Mouse (Mus musculus): ENCODE results near the gene Apoe. TPM values are rescaled to one million over a fixed set of nuclear protein-coding genes. Genes with fewer than 3 reads are reported as not detected.
A peak's percentile ranks its signal among the peaks of the same experiment; 100 is the strongest.

The Apoe gene
- polyA plus RNA-seq, 1 experiment = 2.3 TPM

DNA sequence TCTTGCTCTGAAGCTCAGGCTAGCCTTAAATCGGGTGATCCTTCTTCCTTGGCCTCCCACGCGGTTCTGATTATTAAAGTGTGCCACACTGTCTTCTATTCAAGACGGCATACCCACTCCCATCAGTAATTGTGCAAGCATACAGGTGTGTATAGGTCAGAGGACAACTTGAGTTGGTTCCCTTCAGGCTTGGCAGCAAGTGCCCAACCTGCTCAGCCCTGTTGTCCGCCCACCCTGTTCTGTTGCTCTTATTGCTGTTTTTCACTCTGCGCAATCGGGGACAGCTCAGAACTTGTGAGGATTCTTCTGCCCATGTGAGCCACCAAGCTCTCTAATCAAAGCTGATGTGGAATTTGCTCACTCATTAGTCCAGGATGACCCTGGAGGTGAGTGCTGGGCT lies 6.3 kb upstream of the Apoe start:
- Histone ChIP-seq H3K36me3 (ENCODE audit: control insufficient read depth, insufficient read depth) (peaks cover 4% of the 10 kb centered on the region), H3K27me3 (ENCODE audit: control insufficient read depth, insufficient read depth, insufficient read length) (no peaks in the 10 kb centered on the region), H3K79me2 (ENCODE audit: control insufficient read depth, insufficient read depth) (no peaks in the 10 kb centered on the region), H3K4me2 (ENCODE audit: low read depth) (no peak overlapping the region), H3ac (ENCODE audit: control insufficient read depth, insufficient read length) (no peak overlapping the region), H3K4me3 (no peak overlapping the region)
- TF ChIP-seq MYOG (IDR thresholded peaks at IDR 0.05; ENCODE audit: control insufficient read depth in 1 of 3, insufficient read depth in 1 of 3, insufficient read length in 2 of 3, low read depth in 2 of 3) (no peak), SRF (IDR thresholded peaks at IDR 0.05; ENCODE audit: control insufficient read depth, insufficient read length, low read depth) (no peak), MAX (IDR thresholded peaks at IDR 0.05; ENCODE audit: low read depth) (no peak), POLR2A (IDR thresholded peaks at IDR 0.05; ENCODE audit: insufficient read length, low read depth) (no peak), CEBPB (IDR thresholded peaks at IDR 0.05; ENCODE audit: insufficient read depth, poor library complexity, severe bottlenecking) (no peak), TCF12 (IDR thresholded peaks at IDR 0.05; ENCODE audit: insufficient read depth, poor library complexity, severe bottlenecking) (no peak), TCF3 (IDR thresholded peaks at IDR 0.05; ENCODE audit: insufficient read length, low read depth) (no peak), USF1 (IDR thresholded peaks at IDR 0.05; ENCODE audit: low read depth) (no peak), REST (IDR thresholded peaks at IDR 0.05; ENCODE audit: insufficient read depth, insufficient read length) (no peak), MYOD1 (IDR thresholded peaks at IDR 0.05; ENCODE audit: control insufficient read depth in 1 of 3, insufficient read length in 2 of 3, low read depth in 2 of 3) (no peak), E2F4 (IDR thresholded peaks at IDR 0.05; ENCODE audit: insufficient read depth) (no peak), POLR2AphosphoS2 (IDR thresholded peaks at IDR 0.05; ENCODE audit: insufficient read length, low read depth) (no peak)

- Histone ChIP-seq H3K27me3 (ENCODE audit: control insufficient read depth, insufficient read depth, insufficient read length) (no peaks in the 10 kb centered on the region), H3K79me2 (ENCODE audit: control insufficient read depth, insufficient read depth) (no peaks in the 10 kb centered on the region), H3K4me3 (no peak overlapping the region), H3K36me3 (ENCODE audit: control insufficient read depth, insufficient read depth) (peaks cover 1% of the 10 kb centered on the region), H3ac (ENCODE audit: control insufficient read depth, insufficient read length) (no peak overlapping the region), H3K4me2 (ENCODE audit: low read depth) (no peak overlapping the region)
- no peak for TF ChIP-seq MYOG (IDR thresholded peaks at IDR 0.05; ENCODE audit: control insufficient read depth in 1 of 3, insufficient read depth in 1 of 3, insufficient read length in 2 of 3, low read depth in 2 of 3)
- no peak for TF ChIP-seq E2F4 (IDR thresholded peaks at IDR 0.05; ENCODE audit: insufficient read depth)
- TF ChIP-seq SRF (IDR thresholded peaks at IDR 0.05; ENCODE audit: control insufficient read depth, insufficient read length, low read depth) = no peak
- no peak for TF ChIP-seq CEBPB (IDR thresholded peaks at IDR 0.05; ENCODE audit: insufficient read depth, poor library complexity, severe bottlenecking)
- TF ChIP-seq MYOD1 (IDR thresholded peaks at IDR 0.05; ENCODE audit: control insufficient read depth in 1 of 3, insufficient read length in 2 of 3, low read depth in 2 of 3) = no peak
- no peak for TF ChIP-seq REST (IDR thresholded peaks at IDR 0.05; ENCODE audit: insufficient read depth, insufficient read length)
- TF ChIP-seq TCF3 (IDR thresholded peaks at IDR 0.05; ENCODE audit: insufficient read length, low read depth) = no peak
- TF ChIP-seq TCF12 (IDR thresholded peaks at IDR 0.05; ENCODE audit: insufficient read depth, poor library complexity, severe bottlenecking) = no peak
- no peak for TF ChIP-seq POLR2A (IDR thresholded peaks at IDR 0.05; ENCODE audit: insufficient read length, low read depth)
- no peak for TF ChIP-seq POLR2AphosphoS2 (IDR thresholded peaks at IDR 0.05; ENCODE audit: insufficient read length, low read depth)
- no peak for TF ChIP-seq USF1 (IDR thresholded peaks at IDR 0.05; ENCODE audit: low read depth)
These were observed 5.5 kb upstream of the Apoe start for GRCm38 (mm10) chr7:19704475-19704874.

DNA sequence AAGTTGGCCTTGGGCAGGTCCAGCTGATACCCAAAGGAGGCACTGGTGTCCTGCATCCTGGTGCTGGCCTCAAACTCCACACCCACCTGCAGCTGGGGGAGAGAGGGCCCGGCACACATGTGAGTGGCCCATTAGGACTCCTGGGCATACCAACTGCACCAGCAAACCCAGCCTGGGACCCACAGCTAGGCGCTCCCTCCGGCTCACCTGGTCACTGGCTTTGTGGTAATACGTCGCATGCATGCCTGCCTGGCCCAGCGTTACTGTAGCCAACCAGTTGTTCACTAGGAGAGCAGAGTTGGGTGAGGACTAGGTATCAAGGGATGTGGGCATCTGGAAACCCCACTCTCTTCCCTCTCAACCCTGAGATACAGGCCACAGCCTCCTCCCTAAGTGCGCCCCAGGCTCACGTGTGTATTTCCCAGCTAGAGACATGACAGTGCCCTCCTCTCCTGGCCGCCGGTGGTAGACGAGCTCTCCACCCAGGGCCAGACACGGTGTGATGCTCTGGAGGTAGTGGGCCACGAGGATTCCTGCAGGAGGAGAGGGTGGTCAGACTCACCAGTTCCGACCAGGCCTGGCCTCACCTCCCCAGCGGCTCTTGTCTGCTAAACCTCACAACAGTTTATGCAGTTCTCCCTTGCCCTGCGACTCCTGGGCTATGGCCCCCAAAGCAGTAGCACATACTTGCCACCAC lies 4.0 kb upstream of the Apoe start:
- no peak for TF ChIP-seq TCF12 (IDR thresholded peaks at IDR 0.05; ENCODE audit: insufficient read depth, poor library complexity, severe bottlenecking)
- no peak overlapping the region for H3ac ChIP-seq (ENCODE audit: control insufficient read depth, insufficient read length)
- H3K4me3 ChIP-seq = no peak overlapping the region
- H3K27me3 ChIP-seq (ENCODE audit: control insufficient read depth, insufficient read depth, insufficient read length) = no peaks in the 10 kb centered on the region
- no peaks in the 10 kb centered on the region for H3K79me2 ChIP-seq (ENCODE audit: control insufficient read depth, insufficient read depth)
- no peaks in the 10 kb centered on the region for H3K36me3 ChIP-seq (ENCODE audit: control insufficient read depth, insufficient read depth)
- H3K4me2 ChIP-seq (ENCODE audit: low read depth) = no peak overlapping the region

DNA sequence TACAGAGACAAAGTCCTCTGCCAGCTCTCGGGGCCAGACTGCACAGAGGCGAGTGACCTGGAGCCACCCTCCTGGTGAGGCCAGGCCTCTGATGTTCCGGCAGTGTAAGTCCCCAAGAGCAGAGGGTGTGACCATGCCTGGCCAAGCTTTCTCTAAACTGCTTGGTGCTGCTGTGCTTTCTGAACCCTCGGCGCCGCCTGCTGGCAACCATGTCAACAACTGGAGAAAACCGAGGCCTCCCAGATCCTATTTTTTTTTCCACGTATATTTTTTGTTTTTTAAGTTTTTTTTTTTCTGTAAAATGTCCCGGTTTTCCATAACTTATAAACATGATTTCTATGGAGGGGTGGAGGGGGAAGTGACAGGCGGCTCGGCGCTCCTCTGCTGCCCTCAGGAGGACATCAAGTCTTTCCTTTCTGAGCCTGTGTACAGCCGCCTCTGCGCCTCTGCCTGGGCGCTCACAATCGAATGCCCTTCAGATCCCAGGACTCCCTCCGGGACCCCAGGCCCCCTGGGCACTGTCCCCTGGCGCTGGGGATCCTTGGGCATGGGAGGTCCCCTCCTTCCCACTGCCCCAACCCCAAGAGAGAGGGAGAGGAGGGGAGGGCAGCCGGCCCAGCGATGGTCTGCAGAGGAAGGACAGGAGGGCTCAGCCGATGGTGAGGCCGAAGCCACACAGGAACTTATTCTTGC lies 2.2 kb upstream of the Apoe start:
- H3K36me3 ChIP-seq (ENCODE audit: control insufficient read depth, insufficient read depth) = no peaks in the 10 kb centered on the region

DNA sequence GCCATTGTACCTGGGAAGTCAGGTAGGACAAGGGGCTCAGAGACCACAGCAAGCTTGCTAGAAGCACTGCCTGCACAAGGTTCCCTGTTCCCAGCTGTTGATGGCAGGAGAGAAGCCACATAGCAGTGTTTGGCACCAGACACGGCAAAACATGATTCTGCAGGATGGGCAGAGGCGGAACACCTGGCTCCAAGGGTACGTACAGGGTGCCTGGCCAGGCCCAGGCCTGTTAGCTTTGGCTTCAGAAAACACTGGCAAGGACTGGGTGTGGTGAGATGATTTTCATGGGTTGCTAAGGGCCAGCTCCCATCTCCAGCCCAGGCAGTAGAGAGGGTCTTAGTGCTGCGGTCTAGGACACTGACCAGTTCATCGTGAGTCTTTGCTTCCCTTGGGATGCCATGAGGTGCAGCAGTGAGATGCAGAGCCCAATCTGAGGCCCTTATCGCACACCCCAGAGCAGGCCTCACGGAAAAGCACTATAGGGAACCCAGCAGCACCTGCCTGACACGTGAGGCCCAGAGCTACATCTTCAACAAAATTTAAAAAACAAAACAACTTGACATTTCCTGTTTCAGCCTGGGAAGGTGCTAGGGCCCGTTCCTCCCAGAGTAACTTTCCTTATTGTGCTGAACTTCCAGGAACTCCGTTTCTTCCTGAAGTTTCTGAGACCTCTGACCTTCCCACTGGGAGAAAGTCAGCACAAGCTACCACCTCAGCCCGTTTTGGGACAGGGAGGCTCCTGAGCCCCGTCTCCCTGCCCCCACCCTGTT lies 1.5 kb upstream of the Apoe start:
- H3K27me3 ChIP-seq (ENCODE audit: control insufficient read depth, insufficient read depth, insufficient read length) = no peaks in the 10 kb centered on the region
- no peak overlapping the region for H3K4me3 ChIP-seq
- no peak overlapping the region for H3K4me2 ChIP-seq (ENCODE audit: low read depth)
- H3K79me2 ChIP-seq (ENCODE audit: control insufficient read depth, insufficient read depth) = no peaks in the 10 kb centered on the region
- H3ac ChIP-seq (ENCODE audit: control insufficient read depth, insufficient read length) = no peak overlapping the region
- no peaks in the 10 kb centered on the region for H3K36me3 ChIP-seq (ENCODE audit: control insufficient read depth, insufficient read depth)
- TF ChIP-seq MYOD1 (IDR thresholded peaks at IDR 0.05; ENCODE audit: control insufficient read depth in 1 of 3, insufficient read length in 2 of 3, low read depth in 2 of 3) (no peak), POLR2AphosphoS2 (IDR thresholded peaks at IDR 0.05; ENCODE audit: insufficient read length, low read depth) (peak; percentile 51)

More for the DNA sequence above, 2.2 kb upstream of the Apoe start:
- Histone ChIP-seq H3K79me2 (ENCODE audit: control insufficient read depth, insufficient read depth) (no peaks in the 10 kb centered on the region), H3K4me2 (ENCODE audit: low read depth) (no peak overlapping the region), H3K4me3 (no peak overlapping the region), H3ac (ENCODE audit: control insufficient read depth, insufficient read length) (no peak overlapping the region), H3K27me3 (ENCODE audit: control insufficient read depth, insufficient read depth, insufficient read length) (no peaks in the 10 kb centered on the region)
- TF ChIP-seq REST (IDR thresholded peaks at IDR 0.05; ENCODE audit: insufficient read depth, insufficient read length) = no peak
- peak; percentile 14 for TF ChIP-seq POLR2AphosphoS2 (IDR thresholded peaks at IDR 0.05; ENCODE audit: insufficient read length, low read depth)
